Comparison of ENCODE assay signal across 15 mouse cellular contexts in genomic region chr12:108810309-108810708, GRCm38 (mm10).
"Had no signal": no experiment of that assay in that cellular context is flagged by ENCODE, and none has a peak within 500 bp of the region (broad histone marks: within the 10 kb centered on the region; RNA-seq: fewer than 3 reads in every experiment).

No protein-coding gene starts in this region.

- H3K4me2 ChIP-seq: intestine, embryonic 15.5 days; kidney, embryonic 15.5 days; lung, embryonic 14.5 days; midbrain, embryonic 12.5 days; stomach, embryonic 15.5 days had no signal

- H3K9me3 ChIP-seq: intestine, embryonic 15.5 days; kidney, embryonic 15.5 days; limb, embryonic 10.5 days; megakaryocyte, embryonic 14.5 days; midbrain, embryonic 12.5 days; stomach, embryonic 15.5 days had no signal

- ATAC-seq: intestine, embryonic 15.5 days; midbrain, embryonic 16.5 days had no signal

- H3K4me1 ChIP-seq: intestine, embryonic 15.5 days; limb, embryonic 10.5 days; stomach, embryonic 15.5 days had no signal

- H3K27ac ChIP-seq: intestine, embryonic 15.5 days; kidney, embryonic 15.5 days; limb, embryonic 10.5 days; midbrain, embryonic 12.5 days; stomach, embryonic 15.5 days had no signal

- H3K4me3 ChIP-seq: intestine, embryonic 15.5 days; kidney, embryonic 15.5 days; limb, embryonic 10.5 days; midbrain, embryonic 12.5 days; stomach, embryonic 15.5 days had no signal

- DNase-seq: kidney, adult 18-20 months; kidney, postnatal 14 days; lung, embryonic 14.5 days; lung, postnatal 10 days; lung, postnatal 4 days; right cerebral cortex, postnatal 14 days; thymus, adult 2 months; thymus, postnatal 25 days had no signal

- H3K27me3 ChIP-seq: intestine, embryonic 15.5 days; kidney, embryonic 15.5 days; megakaryocyte, embryonic 14.5 days; midbrain, embryonic 12.5 days; stomach, embryonic 15.5 days had no signal

- H3K9ac ChIP-seq: intestine, embryonic 15.5 days; kidney, embryonic 15.5 days; lung, embryonic 14.5 days; midbrain, embryonic 12.5 days; stomach, embryonic 15.5 days had no signal
